Mouse (Mus musculus): ENCODE data around the gene Bckdhb.

DNA sequence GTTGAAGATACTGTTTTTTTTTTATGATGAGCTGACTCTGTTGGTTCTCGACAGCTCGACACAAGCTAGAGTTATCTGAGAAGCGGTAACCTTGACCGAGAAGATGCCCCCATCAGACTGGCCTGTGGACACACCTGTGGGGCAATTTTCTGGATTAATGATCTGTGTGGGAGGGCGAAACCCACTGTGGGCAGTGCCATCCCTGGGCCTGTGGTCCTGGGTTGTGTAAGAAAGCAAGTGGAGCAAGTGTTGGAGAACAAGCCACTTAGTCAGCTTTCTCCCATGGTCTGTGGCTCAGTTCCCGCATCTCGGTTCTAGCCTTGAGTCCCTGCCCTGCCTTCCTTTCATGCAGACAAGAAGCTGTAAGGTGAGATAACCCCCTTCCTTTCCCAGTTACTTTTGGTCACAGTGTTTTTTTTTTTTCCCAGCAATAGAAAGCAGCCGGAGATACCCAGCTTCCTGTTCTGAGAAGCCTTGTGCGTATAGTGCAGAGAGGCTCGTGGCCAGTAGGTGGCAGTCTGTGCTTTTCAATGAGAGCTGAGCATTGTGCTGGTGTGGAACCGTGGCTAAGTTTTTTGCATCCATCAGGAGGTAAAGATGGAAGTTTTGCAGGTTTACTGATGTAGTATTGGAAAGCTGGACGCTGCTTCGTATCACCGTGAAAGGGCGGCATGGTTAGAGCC, 31.8 kb downstream of the Bckdhb start:
- TF ChIP-seq GATA1 (IDR thresholded peaks at IDR 0.05; ENCODE audit: low read length) (no peak), TAL1 (IDR thresholded peaks at IDR 0.05; ENCODE audit: low read length) (no peak)

Measured in erythroblast, embryonic 14.5 days (primary cell).